Mouse (Mus musculus): ENCODE results near the gene Eif5. TPM values are rescaled to one million over a fixed set of nuclear protein-coding genes. Genes with fewer than 3 reads are reported as not detected.

Eif5 gene
- polyA plus RNA-seq, 1 experiment from 2014 or later, result 657 TPM

Other genes with a start within 250 kb of the Eif5 start
- 35.0 and 41.8 TPM in 2 replicates for gene Cdc42bpb, start 160.3 kb upstream of the Eif5 start, polyA plus RNA-seq (2016; fragmentation: Nextera tagmentation; extraction: Ambion mirVana)
- 0.60 and 1.2 TPM in 2 replicates for gene Lbhd2, start 131.2 kb upstream of the Eif5 start, polyA plus RNA-seq (2016; fragmentation: Nextera tagmentation; extraction: Ambion mirVana)
- 8.0 and 8.9 TPM in 2 replicates for gene Exoc3l4, start 121.0 kb upstream of the Eif5 start, polyA plus RNA-seq (2016; fragmentation: Nextera tagmentation; extraction: Ambion mirVana)
- gene Tnfaip2, start 95.5 kb upstream of the Eif5 start, polyA plus RNA-seq (2016; fragmentation: Nextera tagmentation; extraction: Ambion mirVana), result 6.2 and 6.3 TPM in 2 replicates
- 24.4 and 28.1 TPM in 2 replicates for gene Gm266, start 52.2 kb upstream of the Eif5 start, polyA plus RNA-seq (2016; fragmentation: Nextera tagmentation; extraction: Ambion mirVana)
- 69.8 and 70.0 TPM in 2 replicates for gene Mark3, start 36.5 kb downstream of the Eif5 start, polyA plus RNA-seq (2016; fragmentation: Nextera tagmentation; extraction: Ambion mirVana)
- 339 and 355 TPM in 2 replicates for gene Ckb, start 134.3 kb downstream of the Eif5 start, polyA plus RNA-seq (2016; fragmentation: Nextera tagmentation; extraction: Ambion mirVana)
- 13.3 and 15.1 TPM in 2 replicates for gene Trmt61a, start 140.1 kb downstream of the Eif5 start, polyA plus RNA-seq (2016; fragmentation: Nextera tagmentation; extraction: Ambion mirVana)
- 59.7 and 61.3 TPM in 2 replicates for gene Bag5, start 175.2 kb downstream of the Eif5 start, polyA plus RNA-seq (2016; fragmentation: Nextera tagmentation; extraction: Ambion mirVana)
- gene Apopt1, start 175.2 kb downstream of the Eif5 start, polyA plus RNA-seq (2016; fragmentation: Nextera tagmentation; extraction: Ambion mirVana), result 53.0 and 59.7 TPM in 2 replicates
- gene Klc1, start 220.8 kb downstream of the Eif5 start, polyA plus RNA-seq (2016; fragmentation: Nextera tagmentation; extraction: Ambion mirVana), result 149 and 157 TPM in 2 replicates

All from embryonic facial prominence, embryonic 12.5 days (tissue).